Mouse (Mus musculus) intestine, postnatal 0 days (tissue): ENCODE results near the gene Ppib. TPM values are rescaled to one million over a fixed set of nuclear protein-coding genes. Genes with fewer than 3 reads are reported as not detected.

Source experiments
- ATAC-seq: fragments of 200-750 bp; cut with Nextera tagmentation; 2 replicates; pipeline ENCODE4 v1.8.0; 2017; ENCODE audit warnings: mild to moderate bottlenecking, moderate TSS enrichment, moderate library complexity
- H3K27ac ChIP-seq: fragments of 300-500 bp; sonication (generic); 2 replicates; pipeline ENCODE4 v1.5.1; 2014; ENCODE audit warnings: mild to moderate bottlenecking, low read depth, low read length, moderate library complexity
- H3K27me3 ChIP-seq: fragments of 300-500 bp; sonication (generic); replicated peaks from 2 replicates; pipeline ENCODE4 v1.6.1; 2014; ENCODE audit warnings: low read length, mixed read lengths; ENCODE audit not compliant: control insufficient read depth, insufficient read depth
- H3K36me3 ChIP-seq: fragments of 300-500 bp; sonication (generic); 2 replicates; pipeline ENCODE4 v1.6.1; 2014; ENCODE audit warnings: mild to moderate bottlenecking, moderate library complexity; ENCODE audit not compliant: control insufficient read depth, insufficient read depth
- H3K4me1 ChIP-seq: fragments of 300-500 bp; sonication (generic); replicated peaks from 2 replicates; pipeline ENCODE4 v1.6.1; 2014; ENCODE audit warnings: antibody characterized with exemption, low read length, mixed read lengths; ENCODE audit not compliant: control insufficient read depth, insufficient read depth
- H3K4me2 ChIP-seq: fragments of 300-500 bp; sonication (generic); replicated peaks from 2 replicates; pipeline ENCODE4 v1.6.1; 2014; ENCODE audit warnings: low read depth, mild to moderate bottlenecking, moderate library complexity
- H3K4me3 ChIP-seq: fragments of 300-500 bp; sonication (generic); 2 replicates; pipeline ENCODE4 v1.5.1; 2014; ENCODE audit warnings: low read depth, low read length
- H3K9ac ChIP-seq: fragments of 300-500 bp; sonication (generic); 2 replicates; pipeline ENCODE4 v1.6.1; 2014; ENCODE audit warnings: mild to moderate bottlenecking, low read depth, low read length
- H3K9me3 ChIP-seq: fragments of 300-500 bp; sonication (generic); 2 replicates; pipeline ENCODE4 v1.6.1; 2016; ENCODE audit warnings: mixed run types; ENCODE audit not compliant: control insufficient read depth
- CTCF ChIP-seq: sonication (generic); IDR thresholded peaks from 2 replicates; pipeline ENCODE4 v1.5.1; 2016; ENCODE audit warnings: low read depth, mild to moderate bottlenecking, control low read depth, antibody characterized with exemption, moderate library complexity
- WGBS: fragments of 180-500 bp; shearing (Covaris S2); extraction: QIAGEN DNeasy Blood & Tissue Kit; methylation state at CpG from one replicate; pipeline ENCODE4 v1.1.7; 2014; 5-methylcytosine and 5-hydroxymethylcytosine counted together
- polyA plus RNA-seq: library from polyadenylated mRNA; unstranded; fragments of >200 nt; fragmentation: Nextera tagmentation; extraction: Ambion mirVana; gene quantifications from 2 replicates; pipeline ENCODE4 v1.2.1, GENCODE M21; 2015

The Ppib gene
- polyA plus RNA-seq: 440 and 508 TPM in 2 replicates

- peak; percentile 97 for ATAC-seq
- under 1% methylated on average over 51 of the region's 51 CpGs for WGBS
Measured at GRCm38 (mm10) chr9:66059583-66060307, at the start of gene Ppib. TSS of gene Ppib (plus strand) at chr9:66060222.

GRCm38 (mm10) chr9:66020601-66021000 is 39.4 kb upstream of the Ppib start:
- H3K27ac ChIP-seq: no peak overlapping the region
- H3K4me1 ChIP-seq: no peaks in the 10 kb centered on the region
- H3K9me3 ChIP-seq: no peaks in the 10 kb centered on the region
- no peak overlapping the region for H3K9ac ChIP-seq
- peaks cover 22% of the 10 kb centered on the region for H3K36me3 ChIP-seq
- TF ChIP-seq CTCF: no peak
- H3K27me3 ChIP-seq: no peaks in the 10 kb centered on the region
- H3K4me3 ChIP-seq: no peak overlapping the region
- H3K4me2 ChIP-seq: no peak overlapping the region
- no peak for ATAC-seq

More at GRCm38 (mm10) chr9:66059583-66060307, at the start of gene Ppib:
- H3K36me3 ChIP-seq: peaks cover 25% of the 10 kb centered on the region
- peak; percentile 62 for TF ChIP-seq CTCF
- H3K9ac ChIP-seq: peak within 1 kb of the TSS; percentile 80
- no peaks in the 10 kb centered on the region for H3K9me3 ChIP-seq
- peak within 1 kb of the TSS; percentile 78 for H3K27ac ChIP-seq
- peak within 1 kb of the TSS; percentile 87 for H3K4me2 ChIP-seq
- 0 out of 2 replicates have a peak, but pooled peaks cover 9% of the 10 kb centered on the region for H3K4me1 ChIP-seq
- H3K27me3 ChIP-seq: no peaks in the 10 kb centered on the region
- peak within 1 kb of the TSS; percentile 83 for H3K4me3 ChIP-seq

- 73% methylated on average over 4 of the region's 4 CpGs for WGBS
Measured at GRCm38 (mm10) chr9:66038082-66038481, 21.9 kb upstream of the Ppib start.

GRCm38 (mm10) chr9:66038581-66038980 is 21.4 kb upstream of the Ppib start:
- no peak overlapping the region for H3K4me3 ChIP-seq
- no peaks in the 10 kb centered on the region for H3K9me3 ChIP-seq
- no peaks in the 10 kb centered on the region for H3K27me3 ChIP-seq
- H3K27ac ChIP-seq: no peak overlapping the region
- peaks cover 36% of the 10 kb centered on the region for H3K36me3 ChIP-seq
- H3K4me2 ChIP-seq: no peak overlapping the region
- TF ChIP-seq CTCF: no peak
- WGBS: 96% methylated on average over 4 of the region's 4 CpGs
- no peak overlapping the region for H3K9ac ChIP-seq
- H3K4me1 ChIP-seq: no peaks in the 10 kb centered on the region
- no peak for ATAC-seq

More at GRCm38 (mm10) chr9:66038082-66038481, 21.9 kb upstream of the Ppib start:
- no peak overlapping the region for H3K4me3 ChIP-seq
- no peaks in the 10 kb centered on the region for H3K27me3 ChIP-seq
- H3K4me2 ChIP-seq: no peak overlapping the region
- H3K36me3 ChIP-seq: peaks cover 36% of the 10 kb centered on the region
- no peak for ATAC-seq
- TF ChIP-seq CTCF: no peak
- H3K27ac ChIP-seq: no peak overlapping the region
- H3K9ac ChIP-seq: no peak overlapping the region
- H3K4me1 ChIP-seq: no peaks in the 10 kb centered on the region
- no peaks in the 10 kb centered on the region for H3K9me3 ChIP-seq

- Histone ChIP-seq H3K9me3 (no peaks in the 10 kb centered on the region), H3K27ac (no peak overlapping the region), H3K36me3 (peaks cover 32% of the 10 kb centered on the region), H3K9ac (no peak overlapping the region), H3K4me2 (no peak overlapping the region), H3K27me3 (no peaks in the 10 kb centered on the region), H3K4me3 (no peak overlapping the region), H3K4me1 (no peaks in the 10 kb centered on the region)
- no peak for TF ChIP-seq CTCF
- ATAC-seq: no peak
- 85% methylated on average over 4 of the region's 4 CpGs for WGBS
Measured at GRCm38 (mm10) chr9:66039290-66039689, 20.7 kb upstream of the Ppib start.

- Histone ChIP-seq H3K36me3 (peaks cover 22% of the 10 kb centered on the region), H3K27ac (no peak overlapping the region), H3K4me3 (no peak overlapping the region), H3K4me2 (no peak overlapping the region), H3K9me3 (no peaks in the 10 kb centered on the region), H3K4me1 (no peaks in the 10 kb centered on the region), H3K9ac (no peak overlapping the region), H3K27me3 (no peaks in the 10 kb centered on the region)
- no peak for ATAC-seq
- no peak for TF ChIP-seq CTCF
- 82% methylated on average over 3 of the region's 3 CpGs for WGBS
Measured at GRCm38 (mm10) chr9:66040801-66041200, 19.2 kb upstream of the Ppib start.
